Mouse (Mus musculus): ENCODE measurements around the gene Slc35g3. TPM values are rescaled to one million over a fixed set of nuclear protein-coding genes. Genes with fewer than 3 reads are reported as not detected.
A peak's percentile ranks its signal among the peaks of the same experiment; 100 is the strongest.

Gene Slc35g3
- polyA plus RNA-seq, 1 experiment, result 0.08 TPM

GRCm38 (mm10) chr11:69766126-69766609 is 4.4 kb upstream of the Slc35g3 start:
- TF ChIP-seq CTCF (IDR thresholded peaks at IDR 0.05; ENCODE audit: borderline replicate concordance, control insufficient read depth, extremely low read depth, insufficient read depth, low read length, poor library complexity), result 0 out of 2 replicates have a peak, but pooled peaks have one; percentile 10
- peak; percentile 12; the same call in 1 of the 2 replicates for TF ChIP-seq POLR2A (IDR thresholded peaks at IDR 0.05; ENCODE audit: control insufficient read depth, extremely low read depth, insufficient read depth, low read length, poor library complexity)
- H3K27ac ChIP-seq (ENCODE audit: control insufficient read depth, insufficient read depth, low read length), result peak overlapping the region; percentile 63
- peaks cover 26% of the 10 kb centered on the region for H3K4me1 ChIP-seq (replicated peaks; ENCODE audit: control insufficient read depth, insufficient read depth, low read length)
- peak; percentile 88 for DNase-seq
- H3K36me3 ChIP-seq (ENCODE audit: control insufficient read depth, insufficient read depth, low read length), result no peaks in the 10 kb centered on the region
- under 1% methylated on average over 37 of the region's 37 CpGs for WGBS
- peak overlapping the region; percentile 89 for H3K4me3 ChIP-seq (ENCODE audit: control insufficient read depth, insufficient read depth, low read length)
- no peaks in the 10 kb centered on the region for H3K27me3 ChIP-seq (ENCODE audit: control insufficient read depth, insufficient read depth, low read length)

- H3K27ac ChIP-seq (ENCODE audit: control insufficient read depth, insufficient read depth, low read length), result peak within 1 kb of the TSS; percentile 72
- H3K27me3 ChIP-seq (ENCODE audit: control insufficient read depth, insufficient read depth, low read length), result no peaks in the 10 kb centered on the region
- no peaks in the 10 kb centered on the region for H3K36me3 ChIP-seq (ENCODE audit: control insufficient read depth, insufficient read depth, low read length)
- peak within 1 kb of the TSS; percentile 89 for H3K4me3 ChIP-seq (ENCODE audit: control insufficient read depth, insufficient read depth, low read length)
- WGBS, result 17% methylated on average over 46 of the region's 55 CpGs
- no peak for TF ChIP-seq CTCF (IDR thresholded peaks at IDR 0.05; ENCODE audit: borderline replicate concordance, control insufficient read depth, extremely low read depth, insufficient read depth, low read length, poor library complexity)
- TF ChIP-seq POLR2A (IDR thresholded peaks at IDR 0.05; ENCODE audit: control insufficient read depth, extremely low read depth, insufficient read depth, low read length, poor library complexity), result peak; percentile 15
- DNase-seq, result peak; percentile 49
- peaks cover 26% of the 10 kb centered on the region for H3K4me1 ChIP-seq (replicated peaks; ENCODE audit: control insufficient read depth, insufficient read depth, low read length)
Observed at GRCm38 (mm10) chr11:69765221-69766125, 3.7 kb upstream of the Slc35g3 start, which contains the start of gene Zbtb4. TSS of gene Zbtb4 (plus strand) at chr11:69765912.

- H3K4me1 ChIP-seq (replicated peaks; ENCODE audit: control insufficient read depth, insufficient read depth, low read length), result peaks cover 31% of the 10 kb centered on the region
- DNase-seq, result no peak
- 92% methylated on average over 7 of the region's 7 CpGs for WGBS
- H3K4me3 ChIP-seq (ENCODE audit: control insufficient read depth, insufficient read depth, low read length), result no peak overlapping the region
- TF ChIP-seq POLR2A (IDR thresholded peaks at IDR 0.05; ENCODE audit: control insufficient read depth, extremely low read depth, insufficient read depth, low read length, poor library complexity) (no peak), CTCF (IDR thresholded peaks at IDR 0.05; ENCODE audit: borderline replicate concordance, control insufficient read depth, extremely low read depth, insufficient read depth, low read length, poor library complexity) (no peak)
- H3K27me3 ChIP-seq (ENCODE audit: control insufficient read depth, insufficient read depth, low read length), result no peaks in the 10 kb centered on the region
- H3K27ac ChIP-seq (ENCODE audit: control insufficient read depth, insufficient read depth, low read length), result no peak overlapping the region
- H3K36me3 ChIP-seq (ENCODE audit: control insufficient read depth, insufficient read depth, low read length), result no peaks in the 10 kb centered on the region
Observed at GRCm38 (mm10) chr11:69763551-69763950, 1.8 kb upstream of the Slc35g3 start.

GRCm38 (mm10) chr11:69760901-69761200 is 917 bp downstream of the Slc35g3 start:
- Histone ChIP-seq H3K27ac (ENCODE audit: control insufficient read depth, insufficient read depth, low read length) (no peak overlapping the region), H3K27me3 (ENCODE audit: control insufficient read depth, insufficient read depth, low read length) (no peaks in the 10 kb centered on the region), H3K4me1 (replicated peaks; ENCODE audit: control insufficient read depth, insufficient read depth, low read length) (peaks cover 19% of the 10 kb centered on the region), H3K36me3 (ENCODE audit: control insufficient read depth, insufficient read depth, low read length) (no peaks in the 10 kb centered on the region), H3K4me3 (ENCODE audit: control insufficient read depth, insufficient read depth, low read length) (no peak overlapping the region)
- TF ChIP-seq CTCF (IDR thresholded peaks at IDR 0.05; ENCODE audit: borderline replicate concordance, control insufficient read depth, extremely low read depth, insufficient read depth, low read length, poor library complexity), result no peak
- TF ChIP-seq POLR2A (IDR thresholded peaks at IDR 0.05; ENCODE audit: control insufficient read depth, extremely low read depth, insufficient read depth, low read length, poor library complexity), result no peak
- 96% methylated on average over 7 of the region's 7 CpGs for WGBS
- no peak for DNase-seq

GRCm38 (mm10) chr11:69760160-69760900 is 1.4 kb downstream of the Slc35g3 start:
- Histone ChIP-seq H3K36me3 (ENCODE audit: control insufficient read depth, insufficient read depth, low read length) (no peaks in the 10 kb centered on the region), H3K4me1 (replicated peaks; ENCODE audit: control insufficient read depth, insufficient read depth, low read length) (peaks cover 18% of the 10 kb centered on the region), H3K4me3 (ENCODE audit: control insufficient read depth, insufficient read depth, low read length) (no peak overlapping the region), H3K27me3 (ENCODE audit: control insufficient read depth, insufficient read depth, low read length) (no peaks in the 10 kb centered on the region), H3K27ac (ENCODE audit: control insufficient read depth, insufficient read depth, low read length) (no peak overlapping the region)
- no peak for TF ChIP-seq POLR2A (IDR thresholded peaks at IDR 0.05; ENCODE audit: control insufficient read depth, extremely low read depth, insufficient read depth, low read length, poor library complexity)
- TF ChIP-seq CTCF (IDR thresholded peaks at IDR 0.05; ENCODE audit: borderline replicate concordance, control insufficient read depth, extremely low read depth, insufficient read depth, low read length, poor library complexity), result no peak
- no peak for DNase-seq
- 93% methylated on average over 14 of the region's 14 CpGs for WGBS

- Histone ChIP-seq H3K27me3 (ENCODE audit: control insufficient read depth, insufficient read depth, low read length) (no peaks in the 10 kb centered on the region), H3K27ac (ENCODE audit: control insufficient read depth, insufficient read depth, low read length) (peak overlapping the region; percentile 93), H3K4me3 (ENCODE audit: control insufficient read depth, insufficient read depth, low read length) (peak overlapping the region; percentile 69), H3K36me3 (ENCODE audit: control insufficient read depth, insufficient read depth, low read length) (no peaks in the 10 kb centered on the region), H3K4me1 (replicated peaks; ENCODE audit: control insufficient read depth, insufficient read depth, low read length) (peaks cover 14% of the 10 kb centered on the region)
- under 1% methylated on average over 37 of the region's 37 CpGs for WGBS
- peak; percentile 64 for DNase-seq
- TF ChIP-seq POLR2A (IDR thresholded peaks at IDR 0.05; ENCODE audit: control insufficient read depth, extremely low read depth, insufficient read depth, low read length, poor library complexity) (no peak; the same call in 1 of the 2 replicates), CTCF (IDR thresholded peaks at IDR 0.05; ENCODE audit: borderline replicate concordance, control insufficient read depth, extremely low read depth, insufficient read depth, low read length, poor library complexity) (no peak)
Observed at GRCm38 (mm10) chr11:69758971-69759721, 2.6 kb downstream of the Slc35g3 start.

All from thymus, adult 2 months (tissue).